Mouse (Mus musculus) hindbrain, embryonic 11.5 days (tissue): Measurements from ENCODE around the gene Raet1e. TPM values are rescaled to one million over a fixed set of nuclear protein-coding genes. Genes with fewer than 3 reads are reported as not detected.
"Not testable (repeated sequence)": the region's sequence is repeated elsewhere in the genome, so short reads cannot be mapped to it uniquely, and the experiment has no call there.

ENCODE experiments used
- ATAC-seq: fragments of 200-750 bp; cut with Nextera tagmentation; 2 replicates; pipeline ENCODE4 v1.8.0; 2017; ENCODE audit warnings: mild to moderate bottlenecking, moderate TSS enrichment, moderate library complexity; ENCODE audit not compliant: low FRiP score
- DNase-seq: peaks from one replicate; pipeline ENCODE4 v3.0.0-alpha.2; 2015; ENCODE audit warnings: low spot score
- H3K27ac ChIP-seq: fragments of 300-500 bp; sonication (generic); 2 replicates; pipeline ENCODE4 v1.5.1; 2014; ENCODE audit warnings: mild to moderate bottlenecking, low read depth, low read length
- H3K27me3 ChIP-seq: fragments of 300-500 bp; sonication (generic); 2 replicates; pipeline ENCODE4 v1.6.1; 2014; ENCODE audit warnings: mild to moderate bottlenecking, low read length, moderate library complexity, mixed read lengths; ENCODE audit not compliant: control insufficient read depth, insufficient read depth
- H3K36me3 ChIP-seq: fragments of 300-500 bp; sonication (generic); 2 replicates; pipeline ENCODE4 v1.6.1; 2014; ENCODE audit warnings: mild to moderate bottlenecking, low read length, moderate library complexity, mixed read lengths; ENCODE audit not compliant: control insufficient read depth, insufficient read depth
- H3K4me1 ChIP-seq: fragments of 300-500 bp; sonication (generic); replicated peaks from 2 replicates; pipeline ENCODE4 v1.6.1; 2014; ENCODE audit warnings: low read length, mixed read lengths; ENCODE audit not compliant: control insufficient read depth, insufficient read depth
- H3K4me2 ChIP-seq: fragments of 300-500 bp; sonication (generic); replicated peaks from 2 replicates; pipeline ENCODE4 v1.6.1; 2014; ENCODE audit warnings: mild to moderate bottlenecking, low read depth, low read length
- H3K4me3 ChIP-seq: fragments of 300-500 bp; sonication (generic); 2 replicates; pipeline ENCODE4 v1.5.1; 2014; ENCODE audit warnings: low read depth, low read length
- H3K9ac ChIP-seq: fragments of 300-500 bp; sonication (generic); 2 replicates; pipeline ENCODE4 v1.6.1; 2014; ENCODE audit warnings: low read depth, low read length
- H3K9me3 ChIP-seq: fragments of 300-500 bp; sonication (generic); 2 replicates; pipeline ENCODE4 v1.6.1; 2016; ENCODE audit warnings: low read length; ENCODE audit not compliant: control insufficient read depth
- WGBS: fragments of 180-500 bp; shearing (Covaris S2); extraction: QIAGEN DNeasy Blood & Tissue Kit; methylation state at CpG from one replicate; pipeline ENCODE4 v1.1.7; 2014; 5-methylcytosine and 5-hydroxymethylcytosine counted together
- polyA plus RNA-seq: library from polyadenylated mRNA; unstranded; fragments of >200 nt; fragmentation: Nextera tagmentation; extraction: Ambion mirVana; gene quantifications from 2 replicates; pipeline ENCODE4 v1.2.1, GENCODE M21; 2014

The Raet1e gene
- polyA plus RNA-seq, 1 experiment from 2014 or later = 11.7 TPM

- Histone ChIP-seq H3K4me3 (0 out of 2 replicates have a peak overlapping the region, but pooled peaks have one; percentile 8), H3K4me2 (peak overlapping the region; percentile 28; the same call in 1 of the 2 replicates), H3K27me3 (peaks cover 30% of the 10 kb centered on the region)
- 1% methylated on average over 48 of the region's 55 CpGs for WGBS
- not testable (repeated sequence) for ATAC-seq, H3K9me3 ChIP-seq, H3K9ac ChIP-seq, H3K36me3 ChIP-seq, H3K27ac ChIP-seq, H3K4me1 ChIP-seq, DNase-seq
Observed at GRCm38 (mm10) chr10:22151056-22151862, 7.1 kb upstream of the Raet1e start.

GRCm38 (mm10) chr10:22151863-22152640, 6.3 kb upstream of the Raet1e start:
- H3K4me3 ChIP-seq, H3K4me2 ChIP-seq: not testable (repeated sequence)
- 3% methylated on average over 11 of the region's 11 CpGs for WGBS

GRCm38 (mm10) chr10:22153147-22153690, 5.2 kb upstream of the Raet1e start:
- not testable (repeated sequence) for H3K9ac ChIP-seq, H3K4me1 ChIP-seq, H3K4me2 ChIP-seq, H3K9me3 ChIP-seq, H3K4me3 ChIP-seq, H3K36me3 ChIP-seq, ATAC-seq, H3K27ac ChIP-seq
- 5% methylated on average over 7 of the region's 7 CpGs for WGBS
- DNase-seq = peak; percentile 36
- H3K27me3 ChIP-seq = peaks cover 39% of the 10 kb centered on the region

More at GRCm38 (mm10) chr10:22151863-22152640, 6.3 kb upstream of the Raet1e start:
- H3K9ac ChIP-seq, H3K36me3 ChIP-seq, H3K9me3 ChIP-seq, H3K4me1 ChIP-seq, ATAC-seq, H3K27ac ChIP-seq: not testable (repeated sequence)
- H3K27me3 ChIP-seq = peaks cover 37% of the 10 kb centered on the region
- peak; percentile 54 for DNase-seq

GRCm38 (mm10) chr10:22154127-22154526, 4.2 kb upstream of the Raet1e start:
- ATAC-seq = not testable (repeated sequence)
- under 1% methylated on average over 37 of the region's 38 CpGs for WGBS
- peak overlapping the region; percentile 25 for H3K4me3 ChIP-seq

GRCm38 (mm10) chr10:22154871-22155799, 3.2 kb upstream of the Raet1e start:
- H3K27me3 ChIP-seq = peaks cover 45% of the 10 kb centered on the region
- no peak overlapping the region for H3K9ac ChIP-seq
- DNase-seq (peak; percentile 31), ATAC-seq (no peak)
- no peak overlapping the region for H3K4me3 ChIP-seq
- peaks cover 5% of the 10 kb centered on the region for H3K4me1 ChIP-seq
- H3K9me3 ChIP-seq = no peaks in the 10 kb centered on the region
- no peak overlapping the region for H3K4me2 ChIP-seq
- no peaks in the 10 kb centered on the region for H3K36me3 ChIP-seq
- H3K27ac ChIP-seq = no peak overlapping the region
- WGBS = 3% methylated on average over 3 of the region's 3 CpGs

More at GRCm38 (mm10) chr10:22154127-22154526, 4.2 kb upstream of the Raet1e start:
- Histone ChIP-seq H3K27me3 (peaks cover 42% of the 10 kb centered on the region), H3K4me2 (peak overlapping the region; percentile 50)
- not testable (repeated sequence) for H3K36me3 ChIP-seq, H3K27ac ChIP-seq, H3K9ac ChIP-seq, H3K9me3 ChIP-seq, H3K4me1 ChIP-seq
- peak; percentile 72 for DNase-seq

GRCm38 (mm10) chr10:22159131-22159561, 777 bp downstream of the Raet1e start:
- H3K4me1 ChIP-seq = no peaks in the 10 kb centered on the region
- DNase-seq = peak; percentile 57
- peak overlapping the region; percentile 48 for H3K4me2 ChIP-seq
- H3K4me3 ChIP-seq = peak overlapping the region; percentile 33
- H3K9me3 ChIP-seq = no peaks in the 10 kb centered on the region
- H3K27me3 ChIP-seq = peaks cover 31% of the 10 kb centered on the region
- no peaks in the 10 kb centered on the region for H3K36me3 ChIP-seq
- no peak for ATAC-seq
- WGBS = under 1% methylated on average over 24 of the region's 24 CpGs
- H3K27ac ChIP-seq = no peak overlapping the region
- no peak overlapping the region for H3K9ac ChIP-seq

- ATAC-seq = no peak
- Histone ChIP-seq H3K4me1 (no peaks in the 10 kb centered on the region), H3K27me3 (peaks cover 29% of the 10 kb centered on the region), H3K27ac (no peak overlapping the region), H3K9ac (no peak overlapping the region), H3K4me2 (peak overlapping the region; percentile 6; the same call in 1 of the 2 replicates), H3K4me3 (no peak overlapping the region), H3K9me3 (no peaks in the 10 kb centered on the region), H3K36me3 (no peaks in the 10 kb centered on the region)
- DNase-seq = peak; percentile 14
- WGBS = 1% methylated on average over 23 of the region's 23 CpGs
Observed at GRCm38 (mm10) chr10:22159581-22160140, 1.3 kb downstream of the Raet1e start.
